Mouse (Mus musculus) thymus, postnatal 25 days (tissue): ENCODE data around the gene Ttc25.

ENCODE experiments used
- DNase-seq: peaks from one replicate; pipeline ENCODE4 v3.0.0; 2022

The Ttc25 gene

GRCm38 (mm10) chr11:100544832-100545745 lies at the start of gene Ttc25:
Ttc25 (plus strand) TSS chr11:100545607.
- DNase-seq, result peak; percentile 72

DNA sequence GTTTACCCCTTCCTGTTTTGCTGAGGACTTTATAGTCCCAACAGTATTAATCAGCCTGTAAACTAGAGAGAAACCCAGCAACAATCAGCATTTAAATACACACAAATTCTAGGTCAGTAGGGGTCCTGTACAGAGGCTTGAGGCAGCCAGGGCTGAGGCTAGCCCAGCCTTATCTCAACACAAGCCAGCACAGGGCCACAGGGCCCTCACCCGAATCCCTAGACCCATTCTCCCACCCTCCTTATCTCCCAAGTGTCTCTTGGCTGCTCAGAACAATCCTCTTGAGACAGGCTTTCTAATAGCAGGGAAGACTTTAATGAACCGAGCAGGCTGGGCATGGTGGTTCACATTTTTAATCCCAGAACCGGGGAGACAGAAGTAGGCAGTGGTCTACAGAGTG lies 45.2 kb upstream of the Ttc25 start:
- no peak for DNase-seq

DNA sequence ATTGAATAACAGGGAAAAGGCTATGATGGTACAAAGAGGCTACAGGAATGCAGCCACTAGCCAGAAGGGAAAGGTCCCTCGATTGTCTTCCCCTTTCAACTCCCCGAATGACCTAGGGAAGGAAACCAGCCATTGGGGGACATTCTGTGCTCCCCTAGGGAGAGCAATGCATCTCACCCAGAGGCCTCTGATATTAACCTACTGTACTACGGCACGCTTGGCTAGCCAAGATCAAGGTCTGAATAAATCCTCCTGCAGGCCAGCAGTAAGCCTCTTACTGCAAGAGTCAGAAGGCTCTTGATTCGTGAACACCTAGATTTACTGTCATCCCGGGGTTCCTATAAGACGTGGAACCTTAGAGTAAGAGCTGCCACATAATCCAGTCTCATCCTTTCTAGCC lies 44.8 kb upstream of the Ttc25 start:
- DNase-seq, result no peak

- no peak for DNase-seq
These were observed 44.1 kb upstream of the Ttc25 start for GRCm38 (mm10) chr11:100501321-100501720.

DNA sequence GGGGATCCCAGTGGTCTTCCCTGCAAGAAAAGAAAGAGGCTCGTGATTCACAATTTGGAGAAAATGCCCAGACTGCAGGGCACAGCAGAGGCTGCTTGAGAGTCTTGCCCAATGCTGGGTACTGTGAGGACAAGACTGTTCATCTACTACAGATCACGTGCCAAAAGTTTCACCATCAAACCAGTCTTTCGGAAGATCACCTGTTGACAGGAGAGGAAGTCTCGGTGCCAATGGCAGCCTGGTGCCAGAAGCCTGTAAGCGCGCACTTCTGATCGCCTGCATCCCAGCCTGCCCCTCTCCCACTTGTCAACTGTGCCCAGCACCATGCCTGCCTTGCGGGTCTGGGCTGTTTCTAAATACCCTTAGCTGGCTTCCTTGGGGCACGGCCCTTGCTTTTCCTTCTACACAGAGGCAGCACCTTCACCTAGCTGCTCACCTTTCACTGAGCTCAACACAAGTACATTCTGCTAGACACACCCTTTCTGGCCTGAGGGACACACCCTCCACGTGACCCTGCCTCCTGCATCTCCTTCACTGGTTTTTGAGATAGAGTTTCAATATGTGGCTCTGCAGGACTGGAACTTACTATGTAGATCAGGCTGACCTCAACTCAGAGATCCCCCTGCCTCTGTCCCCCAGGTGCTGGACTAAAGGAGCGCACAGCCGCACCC lies 40.3 kb upstream of the Ttc25 start:
- DNase-seq, result no peak

GRCm38 (mm10) chr11:100505997-100506396 lies 39.4 kb upstream of the Ttc25 start:
- no peak for DNase-seq

DNA sequence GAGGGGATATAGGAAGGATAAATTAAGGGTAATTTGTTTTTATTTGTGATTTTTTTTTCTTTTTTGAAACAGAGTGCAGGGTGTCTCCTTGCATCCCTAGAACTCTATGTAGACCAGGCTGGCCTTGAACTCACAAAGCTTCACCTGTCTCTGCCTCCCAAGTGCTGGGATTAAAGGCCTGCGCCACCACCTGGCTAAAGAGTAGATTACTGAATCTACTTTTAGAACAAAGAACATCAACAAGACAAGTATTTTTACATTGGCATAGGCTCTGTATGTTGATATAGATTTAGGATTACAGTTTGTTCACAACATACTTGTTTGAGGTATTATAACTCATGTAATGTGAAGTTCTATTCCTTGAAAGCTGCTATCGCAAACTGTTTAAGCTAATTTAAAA lies 34.9 kb upstream of the Ttc25 start:
- DNase-seq, result no peak

GRCm38 (mm10) chr11:100512384-100512783 lies 33.0 kb upstream of the Ttc25 start:
- DNase-seq, result no peak

DNA sequence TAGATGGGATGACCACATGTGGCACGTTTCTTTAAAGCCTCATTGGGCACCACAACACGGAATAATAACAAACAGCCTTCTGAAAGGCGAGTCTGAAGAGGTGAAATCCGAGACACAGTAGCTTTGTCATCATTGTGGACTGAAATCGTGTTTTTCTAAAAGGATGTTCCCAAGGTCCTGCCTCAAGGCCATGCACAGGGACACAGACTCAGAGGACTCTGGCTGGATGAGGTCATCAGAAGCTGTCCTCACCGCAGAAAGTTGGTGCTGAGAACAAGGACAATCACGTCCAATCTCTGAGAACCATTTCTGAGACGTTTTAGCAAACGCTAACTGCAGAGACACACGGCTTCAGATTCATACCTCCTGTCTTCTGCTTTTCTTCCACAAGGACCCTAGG lies 31.7 kb upstream of the Ttc25 start:
- no peak for DNase-seq

- DNase-seq, result no peak
These were observed 30.3 kb upstream of the Ttc25 start for GRCm38 (mm10) chr11:100515061-100515460.

GRCm38 (mm10) chr11:100515789-100516188 lies 29.6 kb upstream of the Ttc25 start:
- no peak for DNase-seq

DNA sequence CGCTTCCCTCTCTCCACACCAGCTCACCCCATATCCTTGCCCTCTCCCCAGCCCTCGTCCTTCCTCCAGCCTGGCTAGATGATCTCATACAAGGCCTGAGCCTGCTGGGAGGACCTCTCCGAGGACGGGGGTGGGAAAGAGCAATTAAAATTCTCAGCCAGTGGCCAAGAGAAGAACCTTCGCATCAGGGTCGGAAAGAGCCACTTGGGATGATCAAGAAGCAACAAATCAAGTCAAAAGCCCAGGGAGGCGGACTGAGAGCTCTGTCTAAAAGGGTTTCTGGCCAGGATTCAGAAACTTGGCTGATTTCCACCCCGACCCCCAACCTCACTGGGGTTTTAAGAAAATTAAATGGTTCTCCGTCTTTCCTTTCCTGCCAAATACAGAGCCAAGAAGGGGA lies 29.1 kb upstream of the Ttc25 start:
- DNase-seq, result no peak

- DNase-seq, result no peak
These were observed 27.2 kb upstream of the Ttc25 start for GRCm38 (mm10) chr11:100518188-100518591.

DNA sequence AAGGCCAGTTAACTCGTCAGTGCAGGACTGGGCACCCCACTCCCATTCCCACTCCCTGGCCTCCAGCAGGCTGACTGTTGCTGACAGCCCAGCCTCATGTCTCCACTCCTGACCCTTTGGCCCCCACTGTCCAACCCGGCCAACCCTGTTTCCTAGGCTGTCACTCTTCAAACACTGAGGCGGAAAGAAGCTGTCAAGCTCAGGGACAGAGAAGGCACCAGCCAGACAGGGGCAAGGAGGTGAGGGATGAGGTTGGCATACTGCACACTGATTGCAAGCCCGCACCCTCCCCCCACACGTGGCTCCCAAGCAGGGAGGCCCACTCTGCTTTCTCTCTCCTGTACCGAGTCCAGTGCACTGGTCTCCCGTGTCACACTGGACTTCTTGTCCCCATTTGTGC lies 26.2 kb upstream of the Ttc25 start:
- no peak for DNase-seq

- DNase-seq, result no peak
These were observed 24.6 kb upstream of the Ttc25 start for GRCm38 (mm10) chr11:100520838-100521237.

DNA sequence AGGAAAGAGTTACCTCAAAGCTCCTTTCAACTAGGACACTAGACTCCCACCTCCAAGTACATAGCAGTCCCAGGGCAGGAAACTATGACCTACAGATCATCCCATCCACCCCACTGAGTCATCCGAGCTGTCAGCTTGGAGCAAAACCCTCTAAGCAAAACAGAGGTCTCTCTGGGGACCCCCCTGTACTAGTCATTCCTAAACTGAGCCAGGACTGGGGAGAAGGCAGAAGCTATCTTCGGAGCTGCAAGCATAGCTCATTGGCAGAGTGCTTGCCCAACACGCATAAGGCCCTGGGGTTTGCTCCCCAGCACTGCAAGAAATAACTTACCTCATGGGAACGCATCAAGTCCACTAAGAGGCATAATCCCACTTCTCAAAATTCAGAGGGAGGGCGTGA lies 21.0 kb upstream of the Ttc25 start:
- DNase-seq, result no peak

GRCm38 (mm10) chr11:100524987-100525630 lies 20.3 kb upstream of the Ttc25 start:
- no peak for DNase-seq

DNA sequence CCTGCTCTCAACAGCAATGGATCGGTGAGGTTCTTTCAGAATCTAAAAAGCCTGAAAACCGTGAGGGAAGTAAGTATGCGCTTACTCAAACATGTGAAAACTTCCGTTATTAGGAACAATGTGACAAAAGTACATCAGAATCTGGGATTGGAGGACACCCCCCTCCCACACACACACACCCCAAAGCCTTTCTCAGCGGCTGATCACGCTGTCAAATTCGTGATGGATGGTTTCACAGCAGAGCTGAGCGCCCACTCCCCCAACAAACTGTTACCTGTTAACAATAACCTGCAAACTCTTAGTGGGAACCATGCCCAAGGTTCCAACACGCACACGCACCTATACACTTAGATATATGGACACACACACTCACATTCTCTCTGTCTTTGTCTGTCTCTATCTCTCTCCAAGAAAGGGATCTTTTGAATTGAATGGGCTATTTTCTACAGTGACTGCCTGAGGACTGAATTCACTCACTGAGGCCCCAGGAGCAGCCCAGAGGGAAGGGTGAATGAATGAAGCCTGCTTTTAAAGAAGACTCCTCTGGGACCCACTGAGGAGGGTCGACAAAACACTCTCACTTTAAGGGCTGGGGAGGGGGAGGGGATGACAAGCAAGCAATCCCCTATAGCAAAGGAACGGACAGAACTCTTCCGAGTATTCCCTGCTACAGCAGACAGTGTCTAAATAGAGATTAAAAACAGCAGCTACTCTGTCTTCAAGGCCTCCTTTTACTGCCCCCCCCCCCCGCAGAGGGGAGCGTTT lies 19.2 kb upstream of the Ttc25 start:
- DNase-seq, result no peak

DNA sequence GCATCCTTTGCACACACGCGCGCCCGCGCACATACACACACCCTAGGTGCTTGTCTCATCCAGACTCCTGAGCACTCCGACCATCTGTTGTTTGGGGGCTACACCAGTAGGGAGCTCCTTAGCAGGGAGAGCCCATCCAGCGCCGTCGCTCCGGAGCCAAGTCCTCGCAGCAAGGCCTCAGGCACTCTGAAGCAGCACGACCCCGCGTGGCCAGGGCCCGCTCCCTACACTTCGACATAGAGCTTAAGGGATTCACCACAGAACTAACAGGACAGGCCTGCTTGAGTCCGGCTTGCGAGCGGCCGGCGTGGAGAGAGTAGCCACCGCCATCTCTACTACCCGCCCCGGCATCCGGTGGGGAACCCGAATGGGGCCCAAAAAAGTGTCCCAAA lies 18.3 kb upstream of the Ttc25 start:
- no peak for DNase-seq

DNA sequence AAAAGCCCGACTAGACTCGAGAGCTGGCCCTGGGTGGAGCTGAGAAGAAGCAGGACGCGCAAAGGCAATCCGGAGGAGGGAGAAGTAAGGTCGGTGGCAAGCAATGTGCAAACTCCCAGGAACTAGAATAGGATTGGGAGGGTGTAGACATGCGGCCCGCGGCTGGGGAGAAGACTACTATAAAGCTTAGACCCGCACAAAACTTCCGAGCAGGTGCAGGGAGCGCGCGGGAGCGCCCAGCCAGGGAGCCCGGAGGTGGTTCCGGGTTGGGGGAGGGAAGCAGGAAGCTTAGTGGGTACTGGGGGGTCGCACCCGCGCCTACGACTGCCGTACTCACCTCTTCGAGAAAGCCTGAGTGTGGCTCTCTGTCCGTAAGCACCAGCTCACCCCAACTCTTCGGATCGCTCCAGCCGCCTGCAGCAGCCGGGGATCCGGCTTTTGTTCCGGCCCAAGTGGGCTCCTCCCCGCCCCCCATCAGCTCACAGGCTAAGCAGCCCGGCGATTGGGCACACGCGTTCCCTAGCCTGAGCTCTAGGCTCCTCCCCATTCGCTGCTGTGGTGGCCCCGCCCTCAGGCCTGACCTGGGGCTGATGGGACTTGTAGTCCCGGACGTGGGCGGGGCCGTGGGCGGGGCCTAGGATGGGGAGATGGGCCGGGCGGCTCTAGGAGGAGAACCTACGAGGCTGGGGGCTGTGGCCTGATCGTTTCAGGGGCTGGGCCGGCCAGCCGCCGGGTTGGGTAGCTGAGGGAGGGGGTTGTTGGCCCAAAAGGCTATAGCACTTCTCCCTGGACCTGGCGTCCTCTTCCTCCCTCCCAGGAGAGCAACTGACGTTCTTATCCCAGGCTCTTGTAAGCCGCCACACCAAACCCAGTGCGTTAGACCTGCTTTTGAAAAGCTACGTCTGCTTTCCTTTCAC lies 17.7 kb upstream of the Ttc25 start, which contains the start of gene Acly:
TSS of gene Acly (minus strand) at position 543 of the 917 bp plus-strand sequence.
- peak; percentile 99 for DNase-seq

GRCm38 (mm10) chr11:100528375-100529165 lies 16.8 kb upstream of the Ttc25 start:
- DNase-seq, result no peak
